11 mouse cellular contexts compared by ENCODE assay signal in the genomic region with DNA sequence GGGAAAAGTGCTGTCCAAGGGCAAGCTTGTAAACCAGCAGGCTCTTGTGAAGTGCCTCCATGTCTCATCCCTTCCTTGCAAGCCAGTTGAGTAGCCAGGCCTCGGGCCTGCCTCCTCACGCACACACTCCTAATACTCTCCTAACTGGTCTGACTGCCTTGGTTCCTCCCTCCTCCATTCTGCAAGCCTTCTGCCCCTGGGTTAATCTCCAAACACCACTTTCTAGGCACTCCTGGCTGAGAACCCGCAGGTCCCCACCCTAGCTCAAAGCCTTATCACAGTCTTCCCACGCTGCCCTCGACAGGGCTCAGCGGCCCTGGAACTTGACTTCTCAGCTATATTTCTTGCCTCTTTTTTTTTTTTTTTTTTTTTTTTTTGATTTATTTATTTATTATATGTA. TPM values are rescaled to one million over a fixed set of nuclear protein-coding genes. Genes with fewer than 3 reads are reported as not detected.
DNase-seq lines count a peak whose midpoint lies in the region; ATAC-seq and TF ChIP-seq lines count a peak whose summit lies in the region.
"Had no signal": no experiment of that assay in that cellular context is flagged by ENCODE, and none has a peak within 500 bp of the region (broad histone marks: within the 10 kb centered on the region; RNA-seq: fewer than 3 reads in every experiment).

No protein-coding gene starts in this region.

- 67% methylated on average over 6 of the region's 6 CpGs for WGBS in heart, embryonic 12.5 days

- H3K9me3 ChIP-seq in heart, embryonic 12.5 days (replicated peaks), result no peaks in the 10 kb centered on the region
- H3K9me3 ChIP-seq in MEL (replicated peaks; ENCODE audit: insufficient read depth, low read length), result no peaks in the 10 kb centered on the region
- H3K9me3 ChIP-seq: neural tube, embryonic 15.5 days had no signal

- no peak overlapping the region for H3K4me3 ChIP-seq in heart, embryonic 12.5 days
- no peak overlapping the region for H3K4me3 ChIP-seq in MEL (ENCODE audit: control insufficient read depth in 1 of 2, insufficient read depth in 1 of 2, low read depth in 2 of 2, low read length in 2 of 2)
- no peak overlapping the region for H3K4me3 ChIP-seq in left cerebral cortex, adult 2 months
- H3K4me3 ChIP-seq: neural tube, embryonic 15.5 days had no signal

- H3K27ac ChIP-seq in heart, embryonic 12.5 days (ENCODE audit: poor library complexity, severe bottlenecking), result peak overlapping the region; percentile 29; the same call in 1 of the 2 replicates
- H3K27ac ChIP-seq in MEL (ENCODE audit: control insufficient read depth, low read depth, low read length), result peak overlapping the region; percentile 32; the same call in 1 of the 2 replicates
- H3K27ac ChIP-seq in left cerebral cortex, adult 2 months, result no peak overlapping the region
- H3K27ac ChIP-seq: hindbrain, embryonic 14.5 days; neural tube, embryonic 15.5 days had no signal

- TF ChIP-seq RAD21 in MEL (IDR thresholded peaks at IDR 0.05; ENCODE audit: low read depth, low read length), result no peak

- H3K79me2 ChIP-seq in MEL (ENCODE audit: control insufficient read depth, insufficient read depth, low read length, poor library complexity), result no peaks in the 10 kb centered on the region

- no peak for TF ChIP-seq CTCF in MEL (IDR thresholded peaks at IDR 0.05 in 2 of 3, conservative IDR thresholded peaks at IDR 0.05 in 1 of 3; ENCODE audit: control insufficient read depth in 1 of 3, insufficient read depth in 1 of 3, low read depth in 2 of 3, low read length in 3 of 3, poor library complexity in 1 of 3, severe bottlenecking in 1 of 3)
- TF ChIP-seq CTCF in left cerebral cortex, adult 2 months (IDR thresholded peaks at IDR 0.05), result no peak

- H3K36me3 ChIP-seq in heart, embryonic 12.5 days, result peaks cover 74% of the 10 kb centered on the region
- peaks cover 0 to 5% of the 10 kb centered on the region in 2 experiments; a peak in 1 of 4 replicates for H3K36me3 ChIP-seq in MEL (ENCODE audit: control insufficient read depth in 1 of 2, insufficient read depth in 2 of 2, low read length in 2 of 2)

- peaks cover 8% of the 10 kb centered on the region for H3K4me1 ChIP-seq in heart, embryonic 12.5 days (replicated peaks)
- peaks cover 0 to 8% of the 10 kb centered on the region in 2 experiments; a peak in 2 of 4 replicates for H3K4me1 ChIP-seq in MEL (ENCODE audit: control insufficient read depth in 1 of 2, insufficient read depth in 2 of 2, low read length in 2 of 2)
- H3K4me1 ChIP-seq: neural tube, embryonic 15.5 days had no signal

- ATAC-seq in heart, embryonic 12.5 days (ENCODE audit: insufficient number of reproducible peaks, low FRiP score), result no peak

- TF ChIP-seq EP300 in MEL (IDR thresholded peaks at IDR 0.05; ENCODE audit: low read depth in 1 of 2, low read length in 2 of 2), result peak; percentile 36 to 55; a peak in 2 of 4 replicates

- intact Hi-C loops in left cerebral cortex, adult 2 months (cut with DNase I), result no loop called here

- no peak for TF ChIP-seq POLR2A in MEL (IDR thresholded peaks at IDR 0.05; ENCODE audit: control insufficient read depth in 1 of 2, insufficient read depth in 1 of 2, low read depth in 1 of 2, low read length in 2 of 2, poor library complexity in 1 of 2)

- H3K4me2 ChIP-seq in heart, embryonic 12.5 days, result no peak overlapping the region
- H3K4me2 ChIP-seq: hindbrain, embryonic 14.5 days; neural tube, embryonic 15.5 days had no signal

- no peak overlapping the region for H3K9ac ChIP-seq in heart, embryonic 12.5 days
- 0 out of 2 replicates have a peak overlapping the region, but pooled peaks have one; percentile 5 for H3K9ac ChIP-seq in MEL (ENCODE audit: control insufficient read depth, low read depth, low read length, poor library complexity, severe bottlenecking)
- H3K9ac ChIP-seq: hindbrain, embryonic 14.5 days; neural tube, embryonic 15.5 days had no signal

- DNase-seq in heart, postnatal 4 days, result no peak
- DNase-seq in MEL (ENCODE audit: low read depth, low spot score), result peak; percentile 82
- DNase-seq in gonadal fat pad, adult 2 months (ENCODE audit: low read depth), result peak; percentile 65
- DNase-seq in lung, postnatal 36 days, result peak; percentile 34
- DNase-seq in right cerebral cortex, adult 18-20 months, result no peak
- no peak for DNase-seq in frontal cortex, postnatal 25 days (ENCODE audit: low spot score in 2 of 2)
- no peak for DNase-seq in left cerebral cortex, adult 2 months (ENCODE audit: extremely low spot score in 1 of 2, low spot score in 2 of 2)
- DNase-seq: heart, adult 18-20 months had no signal

- H3K27me3 ChIP-seq in heart, embryonic 12.5 days (replicated peaks), result no peaks in the 10 kb centered on the region
- H3K27me3 ChIP-seq in MEL (ENCODE audit: control insufficient read depth in 1 of 2, insufficient read depth in 2 of 2, low read length in 2 of 2), result peaks cover 0 to 2% of the 10 kb centered on the region in 2 experiments; a peak in 1 of 4 replicates
- H3K27me3 ChIP-seq: neural tube, embryonic 15.5 days had no signal

TF ChIP-seq in MEL, 35 proteins besides CTCF, POLR2A, EP300 and RAD21:
- peak; percentile 18; the same call in 1 of the 2 replicates for TF ChIP-seq MAX (IDR thresholded peaks at IDR 0.05; ENCODE audit: low read length)
- no peak for TF ChIP-seq NRF1 (IDR thresholded peaks at IDR 0.05; ENCODE audit: insufficient read depth, low read depth, low read length, poor library complexity, severe bottlenecking)
- TF ChIP-seq ETS1 (IDR thresholded peaks at IDR 0.05; ENCODE audit: low read depth, low read length), result no peak
- TF ChIP-seq ZC3H11A (IDR thresholded peaks at IDR 0.05; ENCODE audit: low read depth, low read length), result no peak
- no peak for TF ChIP-seq E2F4 (IDR thresholded peaks at IDR 0.05; ENCODE audit: borderline replicate concordance, low read depth, low read length)
- TF ChIP-seq UBTF (IDR thresholded peaks at IDR 0.05; ENCODE audit: borderline replicate concordance, insufficient read depth, low read depth, low read length), result no peak
- no peak for TF ChIP-seq POLR2AphosphoS5 (IDR thresholded peaks at IDR 0.05; ENCODE audit: borderline replicate concordance, low read depth, low read length)
- no peak for TF ChIP-seq JUND (IDR thresholded peaks at IDR 0.05; ENCODE audit: low read depth, low read length)
- TF ChIP-seq TCF12 (IDR thresholded peaks at IDR 0.05; ENCODE audit: low read depth, low read length), result no peak
- TF ChIP-seq ZNF384 (IDR thresholded peaks at IDR 0.05; ENCODE audit: low read depth, low read length), result peak; percentile 79
- TF ChIP-seq SMC3 (IDR thresholded peaks at IDR 0.05; ENCODE audit: low read depth, low read length), result no peak; the same call in 1 of the 2 replicates
- no peak for TF ChIP-seq USF1 (IDR thresholded peaks at IDR 0.05; ENCODE audit: low read depth, low read length)
- TF ChIP-seq GATA1 (IDR thresholded peaks at IDR 0.05; ENCODE audit: low read depth, low read length), result peak; percentile 37; the same call in 1 of the 2 replicates
- TF ChIP-seq POLR2AphosphoS2 (IDR thresholded peaks at IDR 0.05; ENCODE audit: low read length), result no peak
- no peak for TF ChIP-seq NELFE (IDR thresholded peaks at IDR 0.05; ENCODE audit: low read depth, low read length)
- no peak for TF ChIP-seq BHLHE40 (IDR thresholded peaks at IDR 0.05; ENCODE audit: borderline replicate concordance, low read depth, low read length)

RNA-seq across cellular contexts. Expression of a gene that starts 36.0 kb away (rescaled TPM):
- 0.33 and 0.65 TPM in 2 replicates for polyA plus RNA-seq in heart, embryonic 12.5 days (2016; fragmentation: Nextera tagmentation; extraction: Ambion mirVana)
- total RNA-seq in heart, postnatal 4 days (2021), result under 1 TPM; 0.83 to 0.97 TPM
- not detected in 2 replicates for total RNA-seq in MEL (2012; rRNA removed)
- under 1 TPM in 1 of 2 experiments, not detected in 1; 0.24 TPM for polyA plus RNA-seq in MEL (2012; ENCODE audit: insufficient read depth in 1 of 2, insufficient read length in 2 of 2, low read depth in 1 of 2, low replicate concordance in 2 of 2, missing spikeins in 1 of 2)
- 11.6 and 26.9 TPM in 2 replicates for polyA plus RNA-seq in gonadal fat pad, adult 2 months (2012; rRNA removed)
- 1 to 10 TPM; 5.4 to 5.5 TPM for total RNA-seq in left cerebral cortex, adult 2 months (2021)

RNA-seq across cellular contexts. Expression of a gene that starts 48.1 kb away (rescaled TPM):
- 80.4 and 83.8 TPM in 2 replicates for polyA plus RNA-seq in heart, embryonic 12.5 days (2016; fragmentation: Nextera tagmentation; extraction: Ambion mirVana)
- 10 to 100 TPM; 43.7 to 45.1 TPM for total RNA-seq in heart, postnatal 4 days (2021)
- total RNA-seq in MEL (2012; rRNA removed), result 242 and 383 TPM in 2 replicates
- 100 to 1,000 TPM; 263 to 582 TPM for polyA plus RNA-seq in MEL (2012; ENCODE audit: insufficient read depth in 1 of 2, insufficient read length in 2 of 2, low read depth in 1 of 2, low replicate concordance in 2 of 2, missing spikeins in 1 of 2)
- 103 and 134 TPM in 2 replicates for polyA plus RNA-seq in gonadal fat pad, adult 2 months (2012; rRNA removed)
- 10 to 100 TPM; 24.1 to 26.0 TPM for total RNA-seq in left cerebral cortex, adult 2 months (2021)

RNA-seq across cellular contexts. Expression of a gene that starts 50.6 kb away (rescaled TPM):
- 43.3 and 46.1 TPM in 2 replicates for polyA plus RNA-seq in heart, embryonic 12.5 days (2016; fragmentation: Nextera tagmentation; extraction: Ambion mirVana)
- total RNA-seq in heart, postnatal 4 days (2021), result 10 to 100 TPM; 68.8 to 73.0 TPM
- 0.33 and 0.42 TPM in 2 replicates for total RNA-seq in MEL (2012; rRNA removed)
- polyA plus RNA-seq in MEL (2012; ENCODE audit: insufficient read depth in 1 of 2, insufficient read length in 2 of 2, low read depth in 1 of 2, low replicate concordance in 2 of 2, missing spikeins in 1 of 2), result under 1 TPM in 1 of 2 experiments, not detected in 1; 0.39 TPM
- 99.2 and 173 TPM in 2 replicates for polyA plus RNA-seq in gonadal fat pad, adult 2 months (2012; rRNA removed)
- 100 to 1,000 TPM; 341 to 357 TPM for total RNA-seq in left cerebral cortex, adult 2 months (2021)

RNA-seq across cellular contexts. Expression of a gene that starts 55.6 kb away (rescaled TPM):
- polyA plus RNA-seq in heart, embryonic 12.5 days (2016; fragmentation: Nextera tagmentation; extraction: Ambion mirVana), result 19.5 and 24.4 TPM in 2 replicates
- total RNA-seq in heart, postnatal 4 days (2021), result 10 to 100 TPM; 34.2 to 34.9 TPM
- 21.8 and 28.6 TPM in 2 replicates for total RNA-seq in MEL (2012; rRNA removed)
- 10 to 100 TPM in 1 of 2 experiments, not detected in 1; 26.6 TPM for polyA plus RNA-seq in MEL (2012; ENCODE audit: insufficient read depth in 1 of 2, insufficient read length in 2 of 2, low read depth in 1 of 2, low replicate concordance in 2 of 2, missing spikeins in 1 of 2)
- polyA plus RNA-seq in gonadal fat pad, adult 2 months (2012; rRNA removed), result 25.5 and 29.3 TPM in 2 replicates
- 1 to 10 TPM; 4.2 to 5.6 TPM for total RNA-seq in left cerebral cortex, adult 2 months (2021)

Comparison
In these comparisons a context has a peak if more than half of its experiments do, and no peak if none do; other contexts are left out.
1. DNase-seq: peak in MEL (single experiment), gonadal fat pad, adult 2 months (single experiment) and lung, postnatal 36 days (single experiment); none in heart, postnatal 4 days (single experiment), right cerebral cortex, adult 18-20 months (single experiment), frontal cortex, postnatal 25 days (0 of 2) and left cerebral cortex, adult 2 months (0 of 2).
2. RNA of a gene that starts 50.6 kb away (total RNA-seq): 341 to 357 TPM in left cerebral cortex, adult 2 months and 68.8 to 73.0 TPM in heart, postnatal 4 days; 0.33 to 0.42 TPM in MEL; every median in the first group is over 10 times any median in the second.